Comparison of ENCODE assay signal across 8 mouse cellular contexts in the genomic region with DNA sequence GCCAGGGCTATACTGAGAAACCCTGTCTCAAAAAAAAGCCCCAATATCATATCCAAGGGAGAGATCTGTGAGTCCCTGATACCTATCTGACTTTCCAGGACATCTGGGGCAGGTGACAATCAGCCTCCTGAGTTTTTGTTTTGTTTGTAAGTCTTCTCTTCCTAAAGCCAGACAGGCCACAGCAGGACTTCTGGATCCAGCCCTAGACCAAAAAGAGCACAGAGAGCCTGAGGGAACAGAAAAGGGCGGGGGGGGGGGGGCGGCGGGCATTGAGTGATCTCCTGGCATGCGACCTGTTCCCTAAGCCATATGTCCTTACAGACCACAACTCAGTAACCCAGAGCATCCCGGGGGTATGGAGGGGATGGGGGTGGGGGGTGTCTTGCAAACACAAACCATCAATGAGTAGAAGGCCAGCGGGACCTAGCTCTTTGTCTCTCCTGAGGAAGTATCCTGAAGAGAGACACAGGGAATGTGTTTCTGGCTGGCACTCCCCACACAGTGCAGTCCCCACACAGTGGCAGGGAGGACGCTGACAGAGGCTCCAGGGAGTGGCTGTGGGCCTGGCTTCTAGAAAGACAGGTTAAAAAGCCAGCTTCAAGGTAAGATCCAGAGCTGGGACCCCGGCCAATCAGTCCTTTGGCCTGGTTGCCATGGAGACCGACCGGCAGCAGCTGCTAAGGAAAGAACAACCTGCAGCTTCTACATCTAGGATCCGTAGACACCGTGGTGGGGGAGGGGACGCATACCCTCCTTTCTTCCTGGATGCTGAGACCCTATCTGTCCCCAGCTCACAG. TPM values are rescaled to one million over a fixed set of nuclear protein-coding genes. Genes with fewer than 3 reads are reported as not detected.
DNase-seq lines count a peak whose midpoint lies in the region; ATAC-seq and TF ChIP-seq lines count a peak whose summit lies in the region.

No protein-coding gene starts in this region.

- H3K27ac ChIP-seq in testis, adult 2 months (ENCODE audit: control insufficient read depth, insufficient read depth, low read depth, low read length) = no peak overlapping the region; the same call in 1 of the 2 replicates
- no peak overlapping the region for H3K27ac ChIP-seq in embryonic facial prominence, embryonic 14.5 days (replicated peaks; ENCODE audit: low read depth, low read length)
- no peak overlapping the region for H3K27ac ChIP-seq in limb, embryonic 11.5 days (replicated peaks; ENCODE audit: low read depth, low read length)
- no peak overlapping the region for H3K27ac ChIP-seq in intestine, postnatal 0 days (ENCODE audit: low read depth, low read length)

- peak overlapping the region; percentile 87 for H3K4me3 ChIP-seq in testis, adult 2 months (ENCODE audit: control insufficient read depth, low read depth, low read length)
- H3K4me3 ChIP-seq in embryonic facial prominence, embryonic 14.5 days (ENCODE audit: low read depth, low read length) = no peak overlapping the region
- no peak overlapping the region for H3K4me3 ChIP-seq in limb, embryonic 11.5 days (ENCODE audit: low read depth, low read length)
- no peak overlapping the region for H3K4me3 ChIP-seq in intestine, postnatal 0 days (ENCODE audit: low read depth, low read length)

- DNase-seq in testis, postnatal 14 days (ENCODE audit: low spot score) = no peak
- peak; percentile 44 for DNase-seq in embryonic facial prominence, embryonic 14.5 days (ENCODE audit: low spot score)
- DNase-seq in limb, embryonic 11.5 days (ENCODE audit: low spot score) = peak; percentile 68
- peak; percentile 67 for DNase-seq in testis, postnatal 10 days (ENCODE audit: low spot score)
- no peak for DNase-seq in heart, adult 9 months (ENCODE audit: low spot score in 2 of 2)
- no peak for DNase-seq in heart, postnatal 14 days

- intact Hi-C loops in heart, postnatal 14 days (cut with DNase I) = no loop called here

- no peaks in the 10 kb centered on the region for H3K36me3 ChIP-seq in testis, adult 2 months (ENCODE audit: control insufficient read depth, insufficient read depth, low read length)
- H3K36me3 ChIP-seq in embryonic facial prominence, embryonic 14.5 days (ENCODE audit: control insufficient read depth, insufficient read depth, low read length) = no peaks in the 10 kb centered on the region
- no peaks in the 10 kb centered on the region for H3K36me3 ChIP-seq in limb, embryonic 11.5 days (ENCODE audit: control insufficient read depth, insufficient read depth, low read length)
- H3K36me3 ChIP-seq in intestine, postnatal 0 days (ENCODE audit: control insufficient read depth, insufficient read depth) = no peaks in the 10 kb centered on the region

- H3K9ac ChIP-seq in embryonic facial prominence, embryonic 14.5 days (ENCODE audit: low read depth, low read length) = no peak overlapping the region
- no peak overlapping the region for H3K9ac ChIP-seq in limb, embryonic 11.5 days (ENCODE audit: low read length)
- H3K9ac ChIP-seq in intestine, postnatal 0 days (ENCODE audit: low read depth, low read length) = no peak overlapping the region

- 0 out of 2 replicates have a peak, but pooled peaks have one; percentile 39 for ATAC-seq in embryonic facial prominence, embryonic 14.5 days (ENCODE audit: low read depth)
- ATAC-seq in limb, embryonic 11.5 days (ENCODE audit: insufficient number of reproducible peaks, low FRiP score, low TSS enrichment, low read depth) = no peak
- ATAC-seq in intestine, postnatal 0 days = no peak

- no peak for TF ChIP-seq CTCF in testis, adult 2 months (IDR thresholded peaks at IDR 0.05; ENCODE audit: control insufficient read depth, insufficient read depth, insufficient replicate concordance, low read depth, low read length)
- TF ChIP-seq CTCF in intestine, postnatal 0 days (IDR thresholded peaks at IDR 0.05; ENCODE audit: low read depth) = no peak

- H3K27me3 ChIP-seq in testis, adult 2 months (ENCODE audit: control insufficient read depth, insufficient read depth, low read length) = no peaks in the 10 kb centered on the region; the same call in 1 of the 2 replicates
- H3K27me3 ChIP-seq in embryonic facial prominence, embryonic 14.5 days (replicated peaks; ENCODE audit: control insufficient read depth, insufficient read depth, low read length) = peaks cover 30% of the 10 kb centered on the region; the same call in 1 of the 2 replicates
- H3K27me3 ChIP-seq in limb, embryonic 11.5 days (ENCODE audit: control insufficient read depth, insufficient read depth, low read length) = peaks cover 12% of the 10 kb centered on the region
- peaks cover 10% of the 10 kb centered on the region; the same call in 1 of the 2 replicates for H3K27me3 ChIP-seq in intestine, postnatal 0 days (replicated peaks; ENCODE audit: control insufficient read depth, insufficient read depth, low read length)

- TF ChIP-seq POLR2A in testis, adult 2 months (IDR thresholded peaks at IDR 0.05; ENCODE audit: control insufficient read depth, low read depth, low read length) = no peak

- H3K4me2 ChIP-seq in embryonic facial prominence, embryonic 14.5 days (ENCODE audit: low read depth, low read length) = peak overlapping the region; percentile 5; the same call in 1 of the 2 replicates
- H3K4me2 ChIP-seq in limb, embryonic 11.5 days (ENCODE audit: low read depth, severe bottlenecking) = 0 out of 2 replicates have a peak overlapping the region, but pooled peaks have one; percentile 15
- H3K4me2 ChIP-seq in intestine, postnatal 0 days (replicated peaks; ENCODE audit: low read depth) = no peak overlapping the region

- H3K4me1 ChIP-seq in testis, adult 2 months (ENCODE audit: control insufficient read depth, insufficient read depth, low read length) = peaks cover 42% of the 10 kb centered on the region
- H3K4me1 ChIP-seq in embryonic facial prominence, embryonic 14.5 days (ENCODE audit: control insufficient read depth, insufficient read depth, low read length) = no peaks in the 10 kb centered on the region
- peaks cover 9% of the 10 kb centered on the region for H3K4me1 ChIP-seq in limb, embryonic 11.5 days (ENCODE audit: control insufficient read depth, insufficient read depth, low read length)
- H3K4me1 ChIP-seq in intestine, postnatal 0 days (replicated peaks; ENCODE audit: control insufficient read depth, insufficient read depth, low read length) = peaks cover 3% of the 10 kb centered on the region; the same call in 1 of the 2 replicates

- no peaks in the 10 kb centered on the region for H3K9me3 ChIP-seq in embryonic facial prominence, embryonic 14.5 days (ENCODE audit: control insufficient read depth, low read length)
- no peaks in the 10 kb centered on the region for H3K9me3 ChIP-seq in limb, embryonic 11.5 days (ENCODE audit: control insufficient read depth, low read length)
- no peaks in the 10 kb centered on the region for H3K9me3 ChIP-seq in intestine, postnatal 0 days (ENCODE audit: control insufficient read depth)

- 11% methylated on average over 13 of the region's 13 CpGs for WGBS in embryonic facial prominence, embryonic 14.5 days
- 31% methylated on average over 13 of the region's 13 CpGs for whole genome bisulfite sequencing in limb, embryonic 11.5 days
- 57% methylated on average over 13 of the region's 13 CpGs for WGBS in intestine, postnatal 0 days

RNA-seq across cellular contexts. Expression of a gene that starts 18.3 kb away (rescaled TPM):
- 109 and 126 TPM in 2 replicates for polyA plus RNA-seq in testis, adult 2 months (2012; rRNA removed)
- 1,154 and 1,326 TPM in 2 replicates for polyA plus RNA-seq in embryonic facial prominence, embryonic 14.5 days (2014; fragmentation: Nextera tagmentation; extraction: Ambion mirVana)
- 2,250 and 2,263 TPM in 2 replicates for polyA plus RNA-seq in limb, embryonic 11.5 days (2014; fragmentation: Nextera tagmentation; extraction: Ambion mirVana)
- 398 and 412 TPM in 2 replicates for polyA plus RNA-seq in intestine, postnatal 0 days (2015; fragmentation: Nextera tagmentation; extraction: Ambion mirVana)
- total RNA-seq in heart, postnatal 14 days (2021) = 10 to 100 TPM; 50.0 to 79.2 TPM

RNA-seq across cellular contexts. Expression of a gene that starts 46.7 kb away (rescaled TPM):
- 65.0 and 67.1 TPM in 2 replicates for polyA plus RNA-seq in testis, adult 2 months (2012; rRNA removed)
- polyA plus RNA-seq in embryonic facial prominence, embryonic 14.5 days (2014; fragmentation: Nextera tagmentation; extraction: Ambion mirVana) = 2.0 and 2.3 TPM in 2 replicates
- 0.65 and 0.88 TPM in 2 replicates for polyA plus RNA-seq in limb, embryonic 11.5 days (2014; fragmentation: Nextera tagmentation; extraction: Ambion mirVana)
- polyA plus RNA-seq in intestine, postnatal 0 days (2015; fragmentation: Nextera tagmentation; extraction: Ambion mirVana) = 62.6 and 70.3 TPM in 2 replicates
- total RNA-seq in heart, postnatal 14 days (2021) = 10 to 100 TPM; 15.5 to 19.6 TPM

RNA-seq across cellular contexts. Expression of a gene that starts 53.7 kb away (rescaled TPM):
- polyA plus RNA-seq in testis, adult 2 months (2012; rRNA removed) = 36.0 and 37.2 TPM in 2 replicates
- polyA plus RNA-seq in embryonic facial prominence, embryonic 14.5 days (2014; fragmentation: Nextera tagmentation; extraction: Ambion mirVana) = 11.8 and 12.5 TPM in 2 replicates
- polyA plus RNA-seq in limb, embryonic 11.5 days (2014; fragmentation: Nextera tagmentation; extraction: Ambion mirVana) = 9.5 and 10.8 TPM in 2 replicates
- 39.8 and 49.2 TPM in 2 replicates for polyA plus RNA-seq in intestine, postnatal 0 days (2015; fragmentation: Nextera tagmentation; extraction: Ambion mirVana)
- total RNA-seq in heart, postnatal 14 days (2021) = 1 to 10 TPM; 7.5 to 8.6 TPM

Comparison
In these comparisons a context has a peak if more than half of its experiments do, and no peak if none do; other contexts are left out.
1. DNase-seq: peak in embryonic facial prominence, embryonic 14.5 days (single experiment), limb, embryonic 11.5 days (single experiment) and testis, postnatal 10 days (single experiment); none in testis, postnatal 14 days (single experiment), heart, adult 9 months (0 of 2) and heart, postnatal 14 days (0 of 2).
2. RNA of a gene that starts 46.7 kb away (polyA plus RNA-seq): 62.6 to 70.3 TPM in intestine, postnatal 0 days and 65.0 to 67.1 TPM in testis, adult 2 months; 2.0 to 2.3 TPM in embryonic facial prominence, embryonic 14.5 days and 0.65 to 0.88 TPM in limb, embryonic 11.5 days; every median in the first group is over 10 times any median in the second.